Mouse (Mus musculus) lung, adult 18-20 months (tissue): Measurements from ENCODE around the gene Fam228a.
"Not testable (repeated sequence)": the region's sequence is repeated elsewhere in the genome, so short reads cannot be mapped to it uniquely, and the experiment has no call there.

ENCODE experiments used
- DNase-seq, 2 experiments: peaks; one replicate each; pipeline ENCODE4 v3.0.0; 2022; ENCODE audit warnings: mixed read lengths in 2 of 2

The Fam228a gene

GRCm38 (mm10) chr12:4738031-4738576 lies at the start of gene Fam228a:
Fam228a (minus strand) TSS chr12:4738430.
- DNase-seq, result no peak

DNA sequence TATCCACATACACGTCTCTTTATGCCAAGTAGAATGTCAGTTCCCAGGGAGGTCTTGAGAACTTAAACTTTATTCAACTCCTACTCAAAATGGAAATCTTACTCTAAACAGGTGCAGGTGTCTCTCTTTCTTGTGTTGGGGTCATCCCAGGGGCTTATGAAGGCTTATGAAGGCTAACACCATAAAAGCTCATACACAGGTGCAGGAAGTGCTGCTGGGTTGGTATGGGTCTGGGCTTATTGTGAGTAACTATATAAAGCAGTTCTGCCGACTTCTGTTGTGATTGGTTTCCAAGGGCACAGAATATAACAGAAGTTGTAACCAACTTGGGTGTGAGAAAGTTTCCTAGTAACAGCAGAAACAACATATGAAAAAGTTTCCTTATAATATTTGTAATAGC lies 46.2 kb upstream of the Fam228a start:
- DNase-seq, result no peak

- no peak for DNase-seq
Measured at GRCm38 (mm10) chr12:4783598-4783997, 45.4 kb upstream of the Fam228a start.

DNA sequence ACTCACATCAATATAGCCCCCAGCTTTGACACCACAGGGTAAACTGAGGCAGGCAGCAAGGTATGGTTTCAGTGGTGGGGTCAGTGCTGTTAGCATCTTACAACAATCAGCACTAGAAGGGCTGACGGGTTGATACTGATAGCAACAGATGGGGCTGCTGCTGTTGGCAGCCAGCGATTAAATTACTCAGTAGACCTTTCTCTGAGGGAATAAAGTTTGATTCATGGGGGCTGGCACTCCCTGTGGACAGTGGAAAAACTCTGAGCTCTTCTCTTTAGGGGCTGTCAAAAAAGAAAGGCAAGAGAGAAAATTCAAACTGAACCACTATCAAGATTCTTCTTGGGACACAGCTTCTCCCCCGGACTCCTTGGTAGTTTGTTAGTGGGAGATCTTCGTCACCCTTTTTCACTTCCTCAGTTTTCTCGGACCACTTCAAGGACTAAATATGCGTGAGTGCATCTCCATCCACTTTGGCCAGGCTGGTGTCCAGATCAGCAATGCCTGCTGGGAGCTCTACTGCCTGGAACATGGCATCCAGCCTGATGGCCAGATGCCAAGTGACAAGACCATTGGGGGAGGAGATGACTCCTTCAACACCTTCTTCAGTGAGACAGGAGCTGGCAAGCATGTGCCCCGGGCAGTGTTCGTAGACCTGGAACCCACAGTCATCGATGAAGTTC lies 43.6 kb upstream of the Fam228a start:
- not testable (repeated sequence) for DNase-seq

GRCm38 (mm10) chr12:4781270-4781669 lies 43.0 kb upstream of the Fam228a start:
- DNase-seq, result no peak

GRCm38 (mm10) chr12:4780245-4780644 lies 42.0 kb upstream of the Fam228a start:
- no peak for DNase-seq

DNA sequence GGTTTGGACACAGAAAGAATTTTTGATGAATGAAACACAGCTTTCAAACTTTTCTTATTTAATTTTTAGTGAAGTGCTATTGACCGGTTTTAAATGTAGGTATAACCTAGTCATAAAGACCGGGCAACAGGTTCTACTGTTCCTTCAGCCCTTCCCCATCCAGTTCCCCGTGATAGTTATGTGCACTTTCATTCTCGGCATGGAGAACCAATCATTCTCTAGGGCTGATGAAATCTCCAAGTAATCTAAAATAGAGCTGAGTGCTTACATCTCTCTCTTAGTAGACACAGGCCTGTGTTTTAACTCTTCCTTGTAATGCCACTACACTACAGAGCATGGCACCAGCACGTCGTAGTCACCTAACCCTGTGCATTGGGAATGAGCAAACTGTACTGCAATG lies 39.5 kb upstream of the Fam228a start:
- DNase-seq, result no peak

GRCm38 (mm10) chr12:4775588-4775949 lies 37.3 kb upstream of the Fam228a start:
- no peak for DNase-seq

GRCm38 (mm10) chr12:4774895-4775587 lies 36.8 kb upstream of the Fam228a start:
- DNase-seq, result no peak

DNA sequence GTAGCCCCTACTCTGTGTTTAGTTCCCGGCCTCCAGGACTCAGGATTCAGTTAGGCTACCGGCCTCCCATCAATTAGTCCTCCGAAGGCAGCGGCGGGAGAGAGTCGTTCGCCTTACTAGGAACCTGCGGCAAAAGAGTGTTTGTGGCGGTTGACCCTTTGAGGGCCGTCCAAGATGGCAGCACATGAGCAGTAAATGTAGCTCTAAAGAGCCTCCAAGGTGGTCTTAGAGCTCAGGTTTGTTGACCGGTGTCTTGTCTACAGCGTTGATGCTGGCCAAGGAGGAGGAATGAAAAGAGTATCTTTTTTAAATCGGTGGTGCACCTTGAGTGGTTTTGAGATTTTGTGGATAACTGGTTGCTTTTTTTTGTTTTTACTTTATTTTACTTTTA lies 31.1 kb upstream of the Fam228a start:
- DNase-seq, result no peak

GRCm38 (mm10) chr12:4768492-4769332 lies 30.5 kb upstream of the Fam228a start, which contains the start of the genes Pfn4 and Fam228b:
Pfn4 (plus strand) TSS chr12:4769022.
Fam228b (minus strand) TSS chr12:4769267.
- DNase-seq, result peak; percentile 95

GRCm38 (mm10) chr12:4757060-4757459 lies 18.8 kb upstream of the Fam228a start:
- no peak for DNase-seq

GRCm38 (mm10) chr12:4754451-4754850 lies 16.2 kb upstream of the Fam228a start:
- DNase-seq, result not testable (repeated sequence)

DNA sequence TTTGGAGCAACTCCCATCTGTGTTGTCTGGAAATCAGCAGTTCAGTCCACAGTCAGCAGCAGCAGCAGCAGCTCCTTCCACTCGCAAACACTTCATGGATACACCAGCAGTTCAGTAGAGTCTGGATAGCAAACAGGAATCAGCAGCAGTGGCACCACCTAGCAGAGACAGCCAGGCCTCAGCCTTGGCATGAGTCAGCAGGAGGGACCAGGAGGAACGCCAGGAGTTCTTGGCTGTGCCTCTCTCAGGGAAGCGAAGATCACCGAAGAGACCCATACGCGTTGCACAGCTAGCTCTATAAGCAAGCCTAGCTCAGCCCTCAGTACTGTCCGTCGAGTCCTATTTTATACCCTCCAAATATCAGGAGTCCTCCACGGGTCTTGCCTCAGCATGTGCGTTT lies 6.3 kb upstream of the Fam228a start:
- no peak for DNase-seq

- no peak for DNase-seq
Measured at GRCm38 (mm10) chr12:4742183-4742582, 4.0 kb upstream of the Fam228a start.

- no peak for DNase-seq
Measured at GRCm38 (mm10) chr12:4740823-4741222, 2.6 kb upstream of the Fam228a start.

GRCm38 (mm10) chr12:4732332-4732731 lies 5.9 kb downstream of the Fam228a start:
- DNase-seq, result no peak

GRCm38 (mm10) chr12:4731629-4732028 lies 6.6 kb downstream of the Fam228a start:
- no peak for DNase-seq

DNA sequence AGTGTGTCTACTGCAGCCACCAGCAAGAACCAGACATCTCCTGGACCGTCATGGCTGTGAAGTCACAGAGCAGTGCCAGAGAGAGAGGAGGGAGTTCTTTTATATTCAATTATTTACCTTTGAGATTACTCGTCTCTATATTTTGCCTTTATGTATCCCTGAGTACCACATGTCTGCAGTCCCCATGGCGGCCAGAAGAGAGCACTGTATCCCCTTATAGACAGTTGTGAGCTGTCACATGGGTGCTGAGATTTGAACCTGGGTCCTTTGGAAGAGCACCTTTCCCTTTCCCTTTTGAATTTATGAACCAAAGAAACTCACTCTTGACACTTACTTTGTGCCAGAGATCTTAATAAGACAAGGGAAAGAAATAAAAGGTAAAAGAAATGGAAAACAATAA lies 9.1 kb downstream of the Fam228a start:
- no peak for DNase-seq

DNA sequence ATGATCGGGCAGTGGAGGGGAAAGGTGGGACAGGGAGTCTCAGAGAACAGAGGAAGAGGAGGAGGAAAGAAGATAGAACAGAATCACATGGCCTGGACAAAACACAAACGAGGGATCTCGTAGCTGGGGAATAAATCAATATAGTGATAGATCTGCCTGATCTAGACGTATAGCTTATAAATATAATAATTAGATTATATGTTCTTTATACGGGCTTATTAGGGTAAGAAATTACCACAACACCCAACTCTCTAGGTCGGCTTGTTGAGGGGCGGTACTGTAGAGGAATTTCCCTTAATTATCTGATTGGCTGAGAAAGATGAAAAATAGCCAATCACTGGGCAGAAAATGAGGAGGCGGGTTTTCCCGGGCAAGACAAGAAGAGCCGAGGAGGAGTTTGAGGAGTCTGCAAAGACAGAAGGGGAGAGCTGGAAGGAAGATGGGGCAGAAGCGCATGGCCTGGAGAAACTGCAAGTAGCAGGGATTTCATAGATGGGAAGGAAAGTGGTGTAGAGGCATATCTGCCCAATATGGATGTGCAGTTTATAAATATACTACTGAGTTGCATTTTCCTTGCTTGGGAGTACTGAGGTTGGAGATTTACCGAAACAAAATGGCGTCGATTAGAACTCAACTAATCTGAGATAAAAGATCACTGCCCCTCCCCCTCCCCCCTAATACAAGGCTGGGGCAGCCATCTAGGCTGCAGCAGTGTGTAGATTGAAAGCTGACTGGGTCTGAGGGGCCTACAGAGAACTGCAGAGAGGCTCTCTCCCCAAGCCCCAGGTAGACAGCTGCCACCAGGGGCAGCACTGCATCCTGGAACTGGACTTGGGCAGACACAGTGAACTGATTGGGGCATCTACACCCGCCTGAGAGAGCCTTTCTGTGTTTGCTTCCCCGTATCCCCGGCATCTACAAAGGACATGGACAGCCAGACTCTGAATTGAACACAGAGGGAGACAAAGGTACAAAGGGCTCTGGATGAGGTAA lies 18.2 kb downstream of the Fam228a start:
- DNase-seq, result no peak

- DNase-seq, result no peak
Measured at GRCm38 (mm10) chr12:4719066-4719761, 19.0 kb downstream of the Fam228a start.
